Mouse (Mus musculus) forebrain, postnatal 0 days (tissue): Measurements from ENCODE around the gene Tpp2. TPM values are rescaled to one million over a fixed set of nuclear protein-coding genes. Genes with fewer than 3 reads are reported as not detected.
"Not testable (repeated sequence)": the region's sequence is repeated elsewhere in the genome, so short reads cannot be mapped to it uniquely, and the experiment has no call there.

ENCODE experiments used
- ATAC-seq: fragments of 200-750 bp; cut with Nextera tagmentation; 2 replicates; pipeline ENCODE4 v1.8.0; 2017; ENCODE audit warnings: mild to moderate bottlenecking, moderate library complexity
- DNase-seq: peaks from one replicate; pipeline ENCODE4 v3.0.0-alpha.2; 2015
- H3K27ac ChIP-seq: fragments of 300-500 bp; sonication (generic); 2 replicates; pipeline ENCODE4 v1.5.1; 2014; ENCODE audit warnings: low read depth, mild to moderate bottlenecking, antibody characterized with exemption, low read length, moderate library complexity, mixed read lengths
- H3K27me3 ChIP-seq: fragments of 300-500 bp; sonication (generic); 2 replicates; pipeline ENCODE4 v1.6.1; 2014; ENCODE audit warnings: mild to moderate bottlenecking, low read length, mixed read lengths; ENCODE audit not compliant: insufficient read depth
- H3K36me3 ChIP-seq: fragments of 300-500 bp; sonication (generic); 2 replicates; pipeline ENCODE4 v1.6.1; 2014; ENCODE audit warnings: mild to moderate bottlenecking, moderate library complexity; ENCODE audit not compliant: insufficient read depth
- H3K4me1 ChIP-seq: fragments of 300-500 bp; sonication (generic); 2 replicates; pipeline ENCODE4 v1.6.1; 2014; ENCODE audit warnings: antibody characterized with exemption; ENCODE audit not compliant: insufficient read depth
- H3K4me2 ChIP-seq: fragments of 300-500 bp; sonication (generic); 2 replicates; pipeline ENCODE4 v1.6.1; 2014; ENCODE audit warnings: low read depth, mild to moderate bottlenecking, moderate library complexity
- H3K4me3 ChIP-seq: fragments of 300-500 bp; sonication (generic); 2 replicates; pipeline ENCODE4 v1.5.1; 2014; ENCODE audit warnings: low read depth, low read length, mixed read lengths
- H3K9ac ChIP-seq: fragments of 300-500 bp; sonication (generic); 2 replicates; pipeline ENCODE4 v1.6.1; 2014; ENCODE audit warnings: mild to moderate bottlenecking
- H3K9me3 ChIP-seq: fragments of 300-500 bp; sonication (generic); 2 replicates; pipeline ENCODE4 v1.6.1; 2016; ENCODE audit warnings: low read length
- CTCF ChIP-seq: sonication (generic); IDR thresholded peaks from 2 replicates; pipeline ENCODE4 v1.5.1; 2016; ENCODE audit warnings: antibody characterized with exemption, control low read depth, low read depth
- WGBS: fragments of 180-500 bp; shearing (Covaris S2); extraction: QIAGEN DNeasy Blood & Tissue Kit; methylation state at CpG from one replicate; pipeline ENCODE4 v1.1.7; 2014; 5-methylcytosine and 5-hydroxymethylcytosine counted together
- microRNA-seq, 2 experiments: library from miRNA; unstranded; fragments of <30 nt; microRNA quantifications; one replicate each; pipeline ENCODE4; 2016
- polyA plus RNA-seq: library from polyadenylated mRNA; unstranded; fragments of >200 nt; fragmentation: Nextera tagmentation; extraction: Ambion mirVana; gene quantifications from 2 replicates; pipeline ENCODE4 v1.2.1, GENCODE M21; 2015
- total RNA-seq: library from RNA; depleted of rRNA; stranded (reverse); fragments of >200 nt; gene quantifications from 2 replicates; pipeline ENCODE4 v1.2.3, GENCODE M21; 2014; rRNA removed

Tpp2 gene
- total and polyA plus RNA-seq, 2 experiments from 2014 or later = 50.6 to 54.2 TPM

GRCm38 (mm10) chr1:44042555-44042915 lies 109.1 kb downstream of the Tpp2 start:
- peak overlapping the region; percentile 44 for H3K4me3 ChIP-seq
- TF ChIP-seq CTCF = no peak
- no peaks in the 10 kb centered on the region for H3K4me1 ChIP-seq
- H3K36me3 ChIP-seq = no peaks in the 10 kb centered on the region
- 3% methylated on average over 6 of the region's 6 CpGs for WGBS
- no peaks in the 10 kb centered on the region for H3K9me3 ChIP-seq
- H3K27ac ChIP-seq = peak overlapping the region; percentile 29; the same call in 1 of the 2 replicates
- peak overlapping the region; percentile 55 for H3K4me2 ChIP-seq
- DNase-seq (no peak), ATAC-seq (peak; percentile 82)
- H3K9ac ChIP-seq = peak overlapping the region; percentile 63
- no peaks in the 10 kb centered on the region for H3K27me3 ChIP-seq

- H3K9me3 ChIP-seq, H3K4me1 ChIP-seq, H3K4me2 ChIP-seq, H3K27me3 ChIP-seq, ATAC-seq, H3K4me3 ChIP-seq, H3K27ac ChIP-seq, H3K36me3 ChIP-seq, DNase-seq, H3K9ac ChIP-seq: not testable (repeated sequence)
- WGBS = 87% methylated on average over 5 of the region's 5 CpGs
These were observed 112.2 kb downstream of the Tpp2 start for GRCm38 (mm10) chr1:44045689-44046088.

- no peak overlapping the region for H3K4me3 ChIP-seq
- H3K36me3 ChIP-seq = no peaks in the 10 kb centered on the region
- DNase-seq (no peak), ATAC-seq (no peak)
- H3K4me1 ChIP-seq = no peaks in the 10 kb centered on the region
- no peaks in the 10 kb centered on the region for H3K27me3 ChIP-seq
- H3K4me2 ChIP-seq = no peak overlapping the region
- no peaks in the 10 kb centered on the region for H3K9me3 ChIP-seq
- no peak overlapping the region for H3K27ac ChIP-seq
- H3K9ac ChIP-seq = no peak overlapping the region
- TF ChIP-seq CTCF = no peak
- 89% methylated on average over 2 of the region's 2 CpGs for whole genome bisulfite sequencing
These were observed 113.1 kb downstream of the Tpp2 start for GRCm38 (mm10) chr1:44046556-44046955.

Small RNA genes lying within 50 kb of the gene (microRNA-seq; reads per million reads assigned to microRNA genes)
- 0 reads per million in 2 experiments for gene Gm24180

Other genes starting within 250 kb of the Tpp2 start
- 13.2 and 25.4 TPM in 2 replicates for gene 1500015O10Rik, start 203.0 kb upstream of the Tpp2 start, total RNA-seq
- gene 1500015O10Rik, start 203.0 kb upstream of the Tpp2 start, polyA plus RNA-seq = 54.0 and 57.9 TPM in 2 replicates
- gene Uxs1, start 105.8 kb upstream of the Tpp2 start, total RNA-seq = 11.6 and 18.0 TPM in 2 replicates
- gene Uxs1, start 105.8 kb upstream of the Tpp2 start, polyA plus RNA-seq = 17.2 and 19.7 TPM in 2 replicates
- 1.2 and 2.3 TPM in 2 replicates for gene Mettl21c, start 86.4 kb downstream of the Tpp2 start, total RNA-seq
- 1.8 and 2.5 TPM in 2 replicates for gene Mettl21c, start 86.4 kb downstream of the Tpp2 start, polyA plus RNA-seq
- 0.05 TPM in 1 of 2 replicates, not detected in the other for gene Gm8251, start 128.3 kb downstream of the Tpp2 start, total RNA-seq
- not detected in 2 replicates for gene Gm8251, start 128.3 kb downstream of the Tpp2 start, polyA plus RNA-seq
- gene Tex30, start 168.8 kb downstream of the Tpp2 start, total RNA-seq = 15.2 and 18.7 TPM in 2 replicates
- gene Tex30, start 168.8 kb downstream of the Tpp2 start, polyA plus RNA-seq = 36.0 and 43.4 TPM in 2 replicates
- gene Kdelc1, start 185.2 kb downstream of the Tpp2 start, total RNA-seq = 10.5 and 10.6 TPM in 2 replicates
- gene Kdelc1, start 185.2 kb downstream of the Tpp2 start, polyA plus RNA-seq = 12.7 and 14.2 TPM in 2 replicates
- 39.9 and 40.1 TPM in 2 replicates for gene Bivm, start 185.3 kb downstream of the Tpp2 start, total RNA-seq
- 16.9 and 22.5 TPM in 2 replicates for gene Bivm, start 185.3 kb downstream of the Tpp2 start, polyA plus RNA-seq
- gene Ercc5, start 214.1 kb downstream of the Tpp2 start, total RNA-seq = 25.2 and 28.0 TPM in 2 replicates
- 19.1 and 20.2 TPM in 2 replicates for gene Ercc5, start 214.1 kb downstream of the Tpp2 start, polyA plus RNA-seq